Mouse (Mus musculus) erythroblast, adult 5-6 weeks (primary cell): ENCODE data around the gene Plekhj1. TPM values are rescaled to one million over a fixed set of nuclear protein-coding genes. Genes with fewer than 3 reads are reported as not detected.
"Not testable (repeated sequence)": the region's sequence is repeated elsewhere in the genome, so short reads cannot be mapped to it uniquely, and the experiment has no call there.

Source experiments
- ATAC-seq: replicated peaks from 2 replicates; pipeline ENCODE4 v1.8.0; 2016; ENCODE audit warnings: moderate number of reproducible peaks, mild to moderate bottlenecking, moderate TSS enrichment, inconsistent platforms; ENCODE audit not compliant: poor library complexity, low FRiP score, severe bottlenecking
- total RNA-seq, 2 experiments: library from RNA; stranded (forward) in 1 of 2; stranded (reverse) in 1 of 2; fragments of 150-400 nt in 1 of 2; fragments of 200-764, 138-1000 nt in 1 of 2; gene quantifications; 2 replicates each; pipeline versions ENCODE4 v1.2.3 to v1.2.4; 2015 to 2017; ENCODE audit warnings: low replicate concordance in 2 of 2

The Plekhj1 gene
- total RNA-seq (2015; ENCODE audit: low replicate concordance) = 24.5 and 45.2 TPM in 2 replicates
- total RNA-seq (2017; ENCODE audit: low replicate concordance) = 8.2 and 13.9 TPM in 2 replicates

DNA sequence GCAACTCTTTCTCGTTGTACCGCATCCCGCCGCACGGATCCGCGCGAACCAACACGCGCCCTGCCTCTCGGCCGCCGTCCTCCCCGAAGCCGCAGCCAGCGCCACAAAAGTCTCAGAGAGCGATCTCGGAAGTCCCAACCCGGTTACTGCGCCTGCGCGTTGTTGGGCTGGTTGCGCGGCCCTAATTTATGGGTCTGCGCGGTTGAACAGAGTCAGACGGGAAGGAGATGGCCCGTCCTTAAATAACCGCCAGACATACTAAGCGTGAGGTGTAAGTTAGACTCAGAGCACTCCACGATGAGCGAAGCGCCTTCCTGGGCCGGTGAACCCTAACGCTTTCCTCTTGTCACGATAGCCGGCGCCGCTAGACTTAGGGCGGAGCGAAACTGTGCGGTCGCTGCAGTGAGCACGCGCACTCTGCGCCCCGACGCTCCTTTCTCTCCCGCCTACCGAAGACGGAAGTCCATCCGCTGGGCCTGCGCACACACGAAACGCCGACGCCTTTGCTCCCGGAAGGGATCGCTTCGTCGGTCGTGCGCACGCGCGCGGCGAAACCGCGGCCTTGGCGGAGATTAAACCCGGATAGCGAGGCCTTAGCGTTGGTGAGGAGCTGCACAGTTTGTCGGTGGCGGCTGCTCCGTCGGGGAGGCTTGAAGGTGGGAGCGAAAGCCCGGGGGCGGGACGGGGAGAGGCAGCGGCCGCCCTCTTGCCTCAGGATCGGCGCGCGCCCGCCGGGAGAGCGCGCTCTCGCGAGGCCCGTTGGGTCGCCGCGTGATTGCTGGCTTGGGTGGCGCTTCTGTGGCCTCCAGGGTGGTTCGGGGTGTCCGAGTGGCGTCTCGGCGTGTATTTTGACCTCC is at the start of gene Plekhj1, which contains the start of gene Sf3a2:
Gene Plekhj1 (minus strand): TSS at position 477 of the 857 bp plus-strand sequence.
Gene Sf3a2 (plus strand): TSS at position 49 of the 857 bp plus-strand sequence.
- ATAC-seq = peak; percentile 86

DNA sequence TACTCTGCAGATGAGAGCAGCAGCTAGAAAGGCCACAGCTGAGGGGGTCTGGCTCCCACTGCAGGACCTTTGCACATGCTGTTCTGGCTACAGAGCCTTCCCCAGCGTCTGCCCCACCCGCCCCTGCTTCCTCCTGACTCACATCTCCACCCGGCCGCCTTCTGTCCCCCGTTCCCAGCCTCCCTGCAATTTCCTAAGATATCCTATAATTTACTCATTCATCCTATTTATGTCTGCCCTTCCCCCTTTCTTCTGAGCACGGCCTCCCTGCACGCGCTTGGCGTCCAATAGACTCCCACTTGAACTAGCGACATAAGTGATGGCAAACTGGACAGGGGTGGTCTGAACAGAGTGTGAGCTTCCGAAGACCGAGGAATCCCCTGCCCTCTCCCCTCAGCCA is 47.3 kb upstream of the Plekhj1 start:
- ATAC-seq = no peak

DNA sequence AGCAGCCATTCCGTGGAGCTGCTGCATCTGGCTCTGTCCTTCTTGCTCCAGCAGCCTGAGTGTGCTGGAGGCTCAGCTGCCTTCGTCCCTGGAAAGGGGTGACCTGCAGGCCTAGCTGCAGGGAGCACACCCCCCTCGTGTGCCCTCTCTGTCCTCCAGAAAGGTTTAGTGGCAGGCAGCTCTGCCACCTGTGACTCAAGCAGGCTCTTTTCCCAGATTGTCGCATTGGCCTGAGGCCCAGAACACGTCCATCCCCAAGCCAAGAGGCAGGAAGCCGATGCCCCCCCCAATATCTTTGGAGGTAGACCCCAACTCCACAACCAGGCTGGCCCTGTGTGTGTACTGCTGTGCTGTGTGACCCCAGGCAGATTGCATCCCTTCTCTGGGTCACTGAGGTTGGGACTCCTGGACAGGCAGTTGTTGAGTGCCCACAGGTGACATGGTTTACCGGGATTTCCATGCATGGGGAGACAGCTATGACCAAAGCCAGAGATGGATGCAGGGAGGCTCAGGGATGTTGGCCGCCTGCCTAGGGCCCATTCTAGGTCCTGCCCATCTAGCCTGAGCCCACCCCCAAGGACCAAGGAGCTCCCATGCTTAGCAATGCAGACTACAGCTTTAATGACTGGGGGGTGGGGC is 46.7 kb upstream of the Plekhj1 start:
- no peak for ATAC-seq

DNA sequence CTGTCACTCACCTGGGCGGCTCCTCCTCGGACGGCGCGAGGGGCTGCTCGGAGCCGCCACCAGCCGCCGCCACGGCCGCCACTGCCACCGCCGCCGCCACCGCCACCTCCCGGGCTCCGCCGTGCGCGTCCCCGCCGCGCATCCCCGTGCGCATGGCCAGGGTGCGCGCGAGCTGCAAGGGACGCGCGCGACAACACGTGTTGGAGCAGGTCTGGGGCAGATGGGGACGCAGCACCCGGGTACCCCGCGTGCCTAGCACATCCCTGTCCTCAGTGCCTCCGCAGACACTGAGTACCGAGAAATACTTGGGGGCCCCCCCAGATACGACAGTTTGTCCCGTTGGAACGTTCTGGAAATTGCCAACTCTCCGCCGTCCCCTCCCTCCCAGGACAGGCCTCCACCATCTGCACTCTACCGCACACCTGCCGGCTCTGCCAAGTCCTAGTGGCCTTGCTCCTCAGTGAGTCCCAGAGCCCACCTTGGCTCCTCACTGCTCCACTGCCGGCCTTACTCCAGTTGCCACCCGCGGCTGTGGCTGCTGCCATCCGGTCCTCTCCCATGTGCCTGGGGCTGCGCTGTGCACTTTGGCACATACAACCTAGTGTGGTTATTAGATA is 45.6 kb upstream of the Plekhj1 start, which contains the start of gene Lingo3:
Gene Lingo3 (minus strand): TSS at position 109 of the 617 bp plus-strand sequence.
- no peak for ATAC-seq

DNA sequence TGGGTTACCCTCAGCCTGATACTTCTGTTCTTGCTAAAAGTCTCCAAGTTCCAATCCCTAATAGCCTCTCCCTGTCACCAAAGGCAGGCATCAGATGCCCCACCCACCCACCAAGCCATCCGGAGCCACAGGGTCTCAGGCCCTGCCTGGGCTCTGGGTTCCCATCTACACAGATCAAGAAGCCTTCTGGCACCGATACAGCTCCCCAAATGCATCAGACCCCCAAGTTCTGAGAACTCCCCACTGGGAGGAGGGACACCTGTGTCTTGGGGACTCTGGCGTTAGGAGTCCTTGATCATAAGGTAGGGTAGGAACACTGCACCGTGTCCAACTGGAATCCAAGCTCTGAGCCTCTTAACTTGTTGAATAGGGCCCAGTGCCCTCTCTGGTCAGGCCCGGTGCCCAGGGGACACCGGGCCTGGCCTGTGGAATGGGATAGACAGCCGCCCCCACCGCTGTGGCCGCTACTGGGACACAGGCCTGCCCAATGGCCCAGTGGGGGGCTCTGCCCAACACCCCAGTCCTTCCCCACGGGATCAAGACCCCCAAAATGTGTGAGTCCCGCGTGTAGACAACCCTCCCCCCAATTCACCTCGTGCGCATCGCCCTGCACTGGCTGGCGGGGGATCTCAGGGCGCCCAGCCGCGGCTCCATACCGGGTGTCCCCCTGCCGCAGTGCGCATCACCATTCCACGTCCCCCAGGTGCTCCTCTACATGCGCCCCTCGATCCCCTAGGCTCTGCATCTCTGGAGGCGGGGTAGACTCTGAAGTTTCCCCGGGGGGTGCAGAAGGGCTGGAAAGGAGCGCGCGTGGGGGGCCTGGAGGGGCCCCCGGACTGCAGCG is 44.9 kb upstream of the Plekhj1 start:
- ATAC-seq = no peak

DNA sequence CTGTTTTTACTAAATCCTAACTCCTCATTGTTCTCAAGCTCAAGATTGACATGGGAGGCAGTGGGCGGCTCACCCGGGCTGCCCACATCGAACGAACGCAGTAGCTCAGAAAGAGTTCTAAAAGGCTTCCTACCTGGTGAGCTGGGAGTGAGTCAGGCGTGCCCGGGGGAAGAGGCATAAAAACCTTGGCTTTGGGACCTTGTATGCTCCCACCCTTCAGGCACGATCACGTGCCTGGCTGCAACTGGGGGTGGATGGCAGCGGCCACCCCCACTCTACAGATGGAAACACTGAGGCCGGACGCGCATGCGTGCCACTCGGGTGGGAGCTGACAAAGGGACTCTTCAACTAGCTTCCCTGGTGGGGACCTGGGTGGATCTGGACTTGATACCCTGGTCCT is 43.9 kb upstream of the Plekhj1 start:
- no peak for ATAC-seq

DNA sequence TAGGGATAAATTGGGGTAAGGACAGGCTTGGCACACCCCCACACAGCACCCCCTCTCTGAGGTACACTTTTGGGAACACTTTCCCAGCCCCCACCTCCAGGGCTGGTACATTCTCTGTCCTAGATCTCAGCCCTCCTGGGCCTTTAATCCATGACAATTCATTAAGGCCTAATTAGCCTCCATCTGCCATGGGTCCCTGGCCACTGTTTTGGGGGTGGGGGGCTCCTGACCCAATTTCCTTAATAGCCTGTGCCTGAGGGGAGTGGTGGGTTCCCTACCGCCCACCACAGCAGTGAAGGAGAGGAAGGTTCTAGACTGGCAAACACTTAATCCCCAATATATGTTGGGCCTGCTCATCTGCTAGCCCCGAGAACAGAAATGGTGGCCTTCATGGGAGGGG is 43.3 kb upstream of the Plekhj1 start:
- ATAC-seq = no peak

DNA sequence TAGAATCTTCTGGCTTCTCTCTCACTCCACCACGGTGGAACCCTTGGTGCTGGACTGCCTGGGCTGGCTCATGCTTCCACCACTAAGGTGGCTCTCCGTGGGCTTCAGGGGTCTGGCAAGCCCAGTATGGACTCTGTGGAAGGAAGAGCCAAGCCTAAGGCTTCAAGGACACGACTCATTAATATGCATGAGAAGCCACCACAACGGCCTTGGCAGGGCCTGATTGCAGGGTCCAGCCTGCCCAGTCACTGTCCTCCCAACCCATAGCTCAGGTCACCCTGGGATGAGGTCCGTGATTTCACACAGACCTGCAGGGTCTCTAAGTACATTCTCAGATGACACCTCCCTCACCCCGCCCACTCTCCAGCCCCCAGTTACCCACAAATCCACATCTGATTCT is 41.4 kb upstream of the Plekhj1 start:
- ATAC-seq = no peak

DNA sequence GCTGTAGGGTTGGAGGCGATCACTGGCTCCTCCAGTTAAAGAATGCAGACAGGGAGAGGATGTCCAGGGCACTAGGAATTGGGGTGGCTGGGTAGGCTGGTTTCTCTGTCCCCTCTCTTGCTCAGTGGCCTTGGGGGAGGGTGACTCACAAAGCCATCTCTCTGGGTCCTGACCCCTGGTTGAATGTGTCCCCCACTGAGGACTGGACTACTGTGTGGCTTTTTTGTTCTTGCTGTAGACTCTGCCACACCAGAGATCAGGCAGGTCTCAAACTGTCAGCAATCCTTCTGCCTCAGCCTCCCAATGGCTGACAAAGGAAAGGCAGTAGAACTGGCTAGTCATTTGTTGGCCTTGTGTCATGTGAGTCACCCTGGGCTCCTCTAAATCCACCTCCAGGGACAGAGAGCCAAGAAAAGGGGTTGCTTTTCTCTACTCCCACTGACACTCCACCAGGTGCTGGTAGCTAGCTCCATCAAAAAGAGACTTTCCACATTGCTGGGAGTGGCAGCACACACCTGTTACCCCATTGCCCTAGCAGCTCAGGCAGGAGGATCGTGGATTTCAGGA is 40.0 kb upstream of the Plekhj1 start:
- ATAC-seq = no peak

DNA sequence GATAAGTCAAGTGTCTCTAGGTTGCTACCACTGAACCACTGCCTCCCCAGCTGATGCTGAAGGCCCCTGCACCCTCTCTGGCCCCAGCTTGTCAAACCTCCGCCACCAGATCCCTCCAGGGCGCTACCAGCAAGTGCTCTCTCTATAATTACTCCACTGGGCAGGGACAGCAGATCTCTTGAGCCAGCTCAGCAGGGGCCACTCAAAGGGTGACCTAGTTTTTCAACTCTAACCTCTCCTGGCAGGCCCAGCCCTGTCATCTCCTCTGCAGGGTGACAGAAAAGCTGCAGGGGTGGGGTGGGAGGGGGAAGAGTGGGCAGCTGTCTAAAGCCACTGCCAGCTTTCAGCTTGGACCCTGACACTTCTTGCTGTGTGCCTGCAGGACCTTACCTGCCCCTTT is 39.4 kb upstream of the Plekhj1 start:
- ATAC-seq = no peak

DNA sequence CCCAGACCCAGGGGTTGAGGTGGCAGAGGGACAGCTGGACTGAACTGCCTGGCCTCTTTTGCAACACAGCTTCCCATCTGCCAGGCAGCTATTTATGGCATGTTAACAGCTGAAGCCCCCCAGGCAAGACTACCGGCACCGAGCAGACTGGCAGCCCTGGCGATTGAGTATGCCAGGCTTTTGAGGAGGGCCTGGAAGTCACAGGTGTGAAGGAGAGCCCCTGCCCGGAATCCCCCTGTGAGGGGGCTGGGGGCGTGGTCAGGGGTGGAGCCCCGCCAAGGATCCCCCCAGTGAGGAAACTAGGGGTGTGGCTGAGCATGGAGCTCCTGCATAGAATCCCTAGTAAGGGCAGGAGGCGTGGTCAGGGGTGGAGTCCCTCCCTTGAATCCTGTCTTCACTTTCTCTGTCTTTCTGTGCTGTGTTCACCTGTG is 38.5 kb upstream of the Plekhj1 start:
- no peak for ATAC-seq

DNA sequence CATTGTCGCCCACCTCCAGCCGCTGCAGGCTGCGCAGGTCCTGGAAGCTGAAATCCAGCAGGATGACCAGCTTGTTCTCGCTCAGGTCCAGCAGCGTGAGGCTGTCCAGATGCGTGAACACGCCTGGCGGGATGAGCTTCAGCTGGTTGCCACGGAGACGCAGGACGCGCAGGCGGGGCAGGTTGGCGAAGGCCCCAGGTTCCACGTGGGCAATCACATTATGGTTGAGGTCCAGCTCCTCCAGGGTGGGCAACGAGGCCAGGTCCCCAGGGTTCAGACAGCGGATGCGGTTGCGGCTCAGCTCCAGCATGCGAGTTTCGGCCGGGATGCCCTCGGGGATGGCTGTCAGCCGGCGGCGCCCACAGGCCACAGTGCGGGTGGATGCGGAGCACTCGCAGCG is 37.2 kb upstream of the Plekhj1 start:
- ATAC-seq = no peak

DNA sequence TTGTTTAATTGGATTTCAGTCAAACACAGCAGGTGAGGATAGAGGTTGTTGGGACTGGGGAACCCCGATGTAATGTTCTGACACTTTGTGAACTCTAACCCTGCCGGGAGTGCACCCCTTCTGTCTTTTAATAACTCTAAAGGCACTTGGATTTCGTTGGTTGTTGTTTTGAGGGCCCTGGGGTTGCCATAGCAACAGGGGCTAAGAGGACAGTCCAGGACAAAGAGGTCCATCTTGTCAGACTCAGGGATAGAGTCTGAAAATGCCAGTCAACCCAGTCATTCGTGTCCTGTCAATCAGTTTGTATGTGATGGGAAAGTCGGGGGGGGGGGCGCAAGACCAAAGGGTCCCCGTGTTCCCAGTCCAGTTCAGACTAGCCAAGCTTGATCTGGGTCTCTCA is 34.4 kb upstream of the Plekhj1 start:
- ATAC-seq = no peak

DNA sequence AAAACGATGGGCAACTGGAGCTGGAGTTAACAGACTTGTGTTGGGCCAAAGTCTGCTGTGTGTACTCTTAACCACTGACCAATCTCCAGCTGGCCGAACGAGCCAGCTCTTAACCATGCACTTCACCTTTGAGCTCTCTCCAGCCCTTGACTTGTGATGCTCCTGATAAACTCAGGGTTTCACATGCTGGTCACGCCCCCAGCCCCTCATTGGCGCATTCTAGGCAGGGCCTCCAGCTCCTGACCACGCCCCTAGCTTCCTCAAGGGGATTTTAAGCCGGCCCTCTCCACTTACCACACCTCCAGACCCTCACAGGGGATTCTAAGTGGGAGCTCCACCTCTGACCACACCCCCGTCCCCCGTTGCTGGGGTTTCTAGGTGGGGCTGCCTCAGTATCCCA is 32.7 kb upstream of the Plekhj1 start:
- no peak for ATAC-seq

DNA sequence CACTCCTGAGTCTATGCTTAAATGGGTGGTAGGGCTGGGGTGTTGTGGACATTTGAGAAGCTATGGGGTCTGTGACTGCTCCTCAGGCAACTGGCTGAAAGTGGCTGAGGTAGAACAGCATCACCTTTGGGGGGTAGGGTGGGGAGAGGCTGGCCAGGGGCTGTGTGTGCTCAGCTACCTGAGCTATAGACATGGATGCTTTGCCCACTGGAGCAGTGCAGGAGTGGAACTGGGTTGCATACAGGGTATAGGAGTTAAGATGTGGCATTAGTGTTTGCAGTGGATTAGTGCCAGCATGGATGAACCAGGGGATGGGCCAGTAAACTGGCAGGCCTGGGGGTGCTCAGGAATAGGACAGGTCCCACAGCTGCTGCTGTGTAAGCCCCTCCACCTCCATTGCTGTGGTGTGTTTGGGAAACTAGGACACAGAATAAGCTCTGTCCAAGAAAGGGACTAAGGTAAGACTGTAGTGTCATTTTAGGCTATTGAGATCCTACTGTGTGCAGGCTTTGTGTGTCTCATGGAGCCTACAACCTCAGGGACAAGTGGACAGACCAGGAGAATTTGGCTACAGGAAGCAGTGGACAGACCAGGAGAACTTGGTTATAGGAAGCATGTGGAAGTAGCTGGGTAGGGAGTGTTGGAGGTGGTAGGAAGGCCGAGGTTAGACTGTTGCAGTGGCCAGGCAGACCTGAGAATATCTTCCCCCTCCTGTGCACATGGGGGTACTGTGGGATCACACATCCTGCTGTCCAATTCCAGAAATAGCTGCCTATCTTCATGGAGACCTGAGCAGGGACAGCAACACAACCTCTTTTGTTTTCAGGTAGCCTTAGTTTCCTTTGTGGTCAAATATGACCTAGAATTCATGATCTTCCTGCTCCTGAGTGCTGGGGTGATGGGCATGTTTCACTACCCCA is 31.2 kb upstream of the Plekhj1 start:
- ATAC-seq = no peak

DNA sequence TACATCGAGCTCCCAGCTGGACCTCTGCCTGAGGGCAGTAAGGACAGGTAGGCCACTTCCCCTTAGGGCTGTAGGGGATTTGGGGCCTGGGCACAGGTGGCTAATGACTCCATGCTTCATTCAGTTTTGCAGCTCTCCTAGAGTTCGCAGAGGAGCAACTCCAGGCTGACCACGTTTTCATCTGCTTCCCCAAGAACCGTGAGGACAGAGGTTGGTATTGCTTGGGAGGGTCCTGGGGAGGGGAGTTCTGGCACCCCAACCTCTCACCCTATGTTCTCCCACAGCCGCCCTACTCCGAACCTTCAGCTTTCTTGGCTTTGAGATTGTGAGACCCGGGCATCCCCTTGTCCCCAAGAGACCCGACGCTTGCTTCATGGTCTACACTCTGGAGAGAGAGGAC is 30.2 kb upstream of the Plekhj1 start:
- ATAC-seq = not testable (repeated sequence)

DNA sequence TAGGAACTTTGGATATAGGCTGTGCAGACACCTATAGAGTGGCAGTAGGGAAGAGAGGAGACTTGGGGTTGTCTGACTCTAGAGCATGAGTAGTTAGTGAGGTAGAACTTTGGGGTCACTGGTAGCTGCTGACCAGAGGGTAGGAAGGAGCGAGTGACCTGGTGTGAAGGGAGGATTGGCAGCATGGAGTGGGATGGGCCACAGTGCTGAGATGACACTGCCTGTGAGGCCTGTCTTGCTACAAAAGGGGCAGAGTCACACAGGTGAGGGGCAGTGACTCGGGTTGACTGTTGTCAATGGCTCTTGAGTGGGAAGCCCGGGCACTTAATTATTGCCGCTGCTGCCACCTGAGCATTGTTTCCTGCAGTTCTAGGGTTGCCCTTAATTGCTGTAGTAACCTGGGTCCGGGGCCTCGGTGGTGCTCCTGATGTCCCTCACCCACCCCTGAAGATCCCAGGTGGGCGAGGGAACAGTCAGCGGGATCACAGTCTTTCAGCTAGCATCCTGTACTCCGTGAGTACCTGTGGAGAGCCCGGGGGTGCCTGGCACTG is 29.5 kb upstream of the Plekhj1 start:
- no peak for ATAC-seq
